Mouse (Mus musculus) midbrain, postnatal 0 days (tissue): Measurements from ENCODE around the gene Hbq1b. TPM values are rescaled to one million over a fixed set of nuclear protein-coding genes. Genes with fewer than 3 reads are reported as not detected.

Experiments used
- ATAC-seq: fragments of 200-750 bp; cut with Nextera tagmentation; 2 replicates; pipeline ENCODE4 v1.8.0; 2017; ENCODE audit warnings: moderate number of reproducible peaks, mild to moderate bottlenecking, moderate TSS enrichment, moderate library complexity; ENCODE audit not compliant: low FRiP score
- DNase-seq: peaks from one replicate; pipeline ENCODE4 v3.0.0-alpha.2; 2015; ENCODE audit warnings: low spot score
- H3K27ac ChIP-seq: fragments of 300-500 bp; sonication (generic); 2 replicates; pipeline ENCODE4 v1.5.1; 2014; ENCODE audit warnings: low read depth, mild to moderate bottlenecking, low read length, mixed read lengths
- H3K27me3 ChIP-seq: fragments of 300-500 bp; sonication (generic); 2 replicates; pipeline ENCODE4 v1.6.1; 2014; ENCODE audit warnings: low read length, control low read depth, mixed read lengths; ENCODE audit not compliant: insufficient read depth
- H3K36me3 ChIP-seq: fragments of 300-500 bp; sonication (generic); 2 replicates; pipeline ENCODE4 v1.6.1; 2014; ENCODE audit warnings: low read length, control low read depth, mixed read lengths; ENCODE audit not compliant: insufficient read depth
- H3K4me1 ChIP-seq: fragments of 300-500 bp; sonication (generic); 2 replicates; pipeline ENCODE4 v1.6.1; 2014; ENCODE audit warnings: mild to moderate bottlenecking, control low read depth, antibody characterized with exemption, low read length, mixed read lengths; ENCODE audit not compliant: insufficient read depth
- H3K4me2 ChIP-seq: fragments of 300-500 bp; sonication (generic); 2 replicates; pipeline ENCODE4 v1.6.1; 2014; ENCODE audit warnings: low read depth, mild to moderate bottlenecking, low read length, mixed read lengths; ENCODE audit not compliant: poor library complexity, severe bottlenecking
- H3K4me3 ChIP-seq: fragments of 300-500 bp; sonication (generic); 2 replicates; pipeline ENCODE4 v1.5.1; 2014; ENCODE audit warnings: low read depth, mild to moderate bottlenecking, low read length, moderate library complexity
- H3K9ac ChIP-seq: fragments of 300-500 bp; sonication (generic); replicated peaks from 2 replicates; pipeline ENCODE4 v1.6.1; 2014; ENCODE audit warnings: mild to moderate bottlenecking, low read length, moderate library complexity, mixed read lengths; ENCODE audit not compliant: poor library complexity, severe bottlenecking
- H3K9me3 ChIP-seq: fragments of 300-500 bp; sonication (generic); 2 replicates; pipeline ENCODE4 v1.6.1; 2016; ENCODE audit warnings: low read length, control low read depth
- CTCF ChIP-seq: IDR thresholded peaks from 2 replicates; pipeline ENCODE4 v1.5.1; 2016; ENCODE audit warnings: antibody characterized with exemption, mild to moderate bottlenecking
- WGBS: fragments of 180-500 bp; shearing (Covaris S2); extraction: QIAGEN DNeasy Blood & Tissue Kit; methylation state at CpG from one replicate; pipeline ENCODE4 v1.1.7; 2014; 5-methylcytosine and 5-hydroxymethylcytosine counted together
- polyA plus RNA-seq: library from polyadenylated mRNA; unstranded; fragments of >200 nt; fragmentation: Nextera tagmentation; extraction: Ambion mirVana; gene quantifications from 2 replicates; pipeline ENCODE4 v1.2.1, GENCODE M21; 2015
- total RNA-seq: library from RNA; depleted of rRNA; stranded (reverse); fragments of >200 nt; gene quantifications from 2 replicates; pipeline ENCODE4 v1.2.3, GENCODE M21; 2014

Hbq1b gene
- total and polyA plus RNA-seq, 2 experiments from 2014 or later, result 1.9 to 5.9 TPM

DNA sequence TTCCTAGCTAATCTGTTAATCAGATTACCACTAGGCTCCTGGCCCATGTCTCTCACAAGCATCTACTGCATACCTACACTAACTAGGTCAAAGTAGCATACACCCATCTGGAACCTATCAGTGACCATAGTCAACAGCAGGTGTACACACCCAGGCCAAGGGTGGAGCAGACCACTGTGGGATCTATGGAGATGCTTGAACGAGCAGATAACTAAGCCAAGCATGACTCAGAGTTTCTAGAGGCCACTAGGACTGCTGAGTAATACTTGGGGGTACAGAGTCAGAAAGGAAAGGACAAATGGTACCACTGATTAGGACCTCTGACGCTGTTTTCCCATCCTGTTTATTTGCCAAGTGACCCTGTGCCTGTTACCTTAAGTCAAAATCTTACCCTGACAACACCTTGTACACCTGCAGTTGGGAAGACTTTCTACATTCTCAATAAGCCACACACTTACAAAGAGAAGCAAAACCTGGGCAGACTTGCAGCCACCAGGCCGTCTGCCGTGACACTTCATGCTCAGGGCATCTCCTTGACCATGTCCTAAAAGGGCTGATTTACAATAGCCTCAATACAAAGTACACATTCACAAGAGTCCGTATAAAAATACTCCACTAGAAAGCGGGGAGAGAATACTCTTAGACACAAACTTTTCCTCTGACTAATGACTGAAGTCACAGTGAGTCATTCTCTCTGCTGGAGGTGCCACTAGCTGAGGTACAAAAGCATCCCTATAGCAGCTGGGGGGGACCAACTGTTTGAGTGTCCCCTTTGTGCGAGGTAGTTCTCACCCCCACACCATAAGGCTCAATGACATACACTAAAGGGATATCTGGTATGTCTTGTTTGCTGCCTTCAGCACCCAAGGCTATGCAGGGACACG is 35.6 kb upstream of the Hbq1b start:
- no peak overlapping the region for H3K9ac ChIP-seq
- H3K27me3 ChIP-seq, result no peaks in the 10 kb centered on the region
- H3K27ac ChIP-seq, result no peak overlapping the region
- no peak overlapping the region for H3K4me3 ChIP-seq
- H3K4me2 ChIP-seq, result no peak overlapping the region
- no peak for TF ChIP-seq CTCF
- ATAC-seq, result no peak
- no peaks in the 10 kb centered on the region for H3K4me1 ChIP-seq
- H3K36me3 ChIP-seq, result peaks cover 24% of the 10 kb centered on the region
- WGBS, result 89% methylated on average over 8 of the region's 8 CpGs
- no peaks in the 10 kb centered on the region for H3K9me3 ChIP-seq
- no peak for DNase-seq

DNA sequence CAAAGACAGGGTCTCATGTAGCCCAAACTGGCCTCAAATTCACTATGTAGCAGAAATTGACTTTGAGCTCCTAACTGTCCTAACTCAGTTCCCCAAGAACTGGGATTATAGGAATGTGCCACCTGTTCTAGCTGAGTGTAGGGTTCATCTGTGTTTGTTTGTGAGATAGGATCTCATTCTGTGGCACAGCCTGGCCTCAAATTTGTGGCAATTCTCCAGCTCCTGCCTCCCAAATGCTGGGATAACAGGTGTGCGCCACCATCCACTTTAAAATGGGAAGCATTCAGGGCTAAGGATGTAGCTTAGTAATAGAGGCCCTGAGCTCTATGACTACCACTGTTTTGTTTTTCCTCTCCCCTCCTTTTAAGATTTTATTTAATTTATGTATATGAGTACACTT is 33.6 kb upstream of the Hbq1b start:
- no peaks in the 10 kb centered on the region for H3K4me1 ChIP-seq
- H3K4me2 ChIP-seq, result no peak overlapping the region
- H3K4me3 ChIP-seq, result no peak overlapping the region
- H3K27ac ChIP-seq, result no peak overlapping the region
- H3K9me3 ChIP-seq, result no peaks in the 10 kb centered on the region
- TF ChIP-seq CTCF, result no peak
- 95% methylated on average over 1 of the region's 1 CpGs for WGBS
- DNase-seq, result no peak
- no peak for ATAC-seq
- H3K9ac ChIP-seq, result no peak overlapping the region
- no peaks in the 10 kb centered on the region for H3K27me3 ChIP-seq
- H3K36me3 ChIP-seq, result peaks cover 16% of the 10 kb centered on the region

GRCm38 (mm10) chr11:32256146-32256545 is 30.6 kb upstream of the Hbq1b start:
- WGBS, result 95% methylated on average over 1 of the region's 1 CpGs
- ATAC-seq (no peak), DNase-seq (no peak)
- Histone ChIP-seq H3K36me3 (peaks cover 10% of the 10 kb centered on the region), H3K27me3 (no peaks in the 10 kb centered on the region), H3K27ac (no peak overlapping the region), H3K9ac (no peak overlapping the region), H3K4me3 (no peak overlapping the region), H3K4me2 (no peak overlapping the region), H3K9me3 (no peaks in the 10 kb centered on the region), H3K4me1 (no peaks in the 10 kb centered on the region)
- no peak for TF ChIP-seq CTCF

- no peaks in the 10 kb centered on the region for H3K4me1 ChIP-seq
- no peaks in the 10 kb centered on the region for H3K9me3 ChIP-seq
- no peak for TF ChIP-seq CTCF
- no peaks in the 10 kb centered on the region for H3K27me3 ChIP-seq
- no peak overlapping the region for H3K9ac ChIP-seq
- H3K4me3 ChIP-seq, result no peak overlapping the region
- H3K27ac ChIP-seq, result no peak overlapping the region
- no peak for DNase-seq
- 95% methylated on average over 3 of the region's 3 CpGs for WGBS
- H3K36me3 ChIP-seq, result peaks cover 10% of the 10 kb centered on the region
- no peak for ATAC-seq
- H3K4me2 ChIP-seq, result no peak overlapping the region
Observed at GRCm38 (mm10) chr11:32256566-32256965, 30.2 kb upstream of the Hbq1b start.

GRCm38 (mm10) chr11:32262674-32263415 is 23.9 kb upstream of the Hbq1b start:
- no peak for TF ChIP-seq CTCF
- ATAC-seq, result no peak
- 94% methylated on average over 10 of the region's 10 CpGs for WGBS
- no peaks in the 10 kb centered on the region for H3K27me3 ChIP-seq
- no peak for DNase-seq
- no peaks in the 10 kb centered on the region for H3K4me1 ChIP-seq
- H3K4me2 ChIP-seq, result no peak overlapping the region
- no peak overlapping the region for H3K27ac ChIP-seq
- H3K9me3 ChIP-seq, result no peaks in the 10 kb centered on the region
- no peak overlapping the region for H3K4me3 ChIP-seq
- H3K36me3 ChIP-seq, result peaks cover 17% of the 10 kb centered on the region
- no peak overlapping the region for H3K9ac ChIP-seq

DNA sequence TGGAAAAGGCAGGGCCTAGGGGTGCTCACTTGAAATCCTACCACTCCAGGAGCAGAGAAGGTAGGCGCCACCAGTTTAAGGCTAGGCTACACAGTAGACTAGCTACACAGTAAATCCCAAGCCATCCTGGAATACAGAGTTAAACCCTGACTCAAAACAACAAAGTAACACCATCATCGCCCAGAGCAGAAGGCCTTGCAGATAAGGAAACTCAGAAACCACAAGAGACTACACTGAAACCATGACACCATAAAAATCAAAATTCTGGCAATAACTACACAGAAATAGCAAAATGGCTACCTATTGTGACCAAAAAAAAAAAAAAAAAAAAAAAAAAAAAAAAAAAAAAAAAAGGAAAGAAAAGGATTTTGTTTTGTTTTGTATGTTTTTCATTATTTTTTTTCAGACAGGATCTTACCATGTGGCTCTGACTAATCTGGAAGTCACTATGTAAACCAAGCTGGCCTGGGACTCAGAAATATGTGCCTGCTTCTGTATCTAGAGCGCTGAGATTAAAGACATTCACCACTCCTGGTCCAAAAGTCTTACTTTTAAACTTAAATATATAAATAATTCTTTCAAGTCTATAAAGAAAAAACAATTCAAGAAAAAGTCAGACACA is 21.5 kb upstream of the Hbq1b start:
- Histone ChIP-seq H3K4me1 (no peaks in the 10 kb centered on the region), H3K4me2 (no peak overlapping the region), H3K9ac (no peak overlapping the region), H3K9me3 (no peaks in the 10 kb centered on the region), H3K27me3 (no peaks in the 10 kb centered on the region), H3K36me3 (peaks cover 14% of the 10 kb centered on the region), H3K4me3 (no peak overlapping the region), H3K27ac (no peak overlapping the region)
- ATAC-seq (no peak), DNase-seq (no peak)
- no peak for TF ChIP-seq CTCF
- WGBS, result 94% methylated on average over 3 of the region's 3 CpGs
